Mouse (Mus musculus) activated CD4-positive, CD25-positive, alpha-beta regulatory T cell, adult 4 months (primary cell): ENCODE measurements around the gene Dnajb12. TPM values are rescaled to one million over a fixed set of nuclear protein-coding genes. Genes with fewer than 3 reads are reported as not detected.
A peak's percentile ranks its signal among the peaks of the same experiment; 100 is the strongest.

Experiments used
- ATAC-seq: one replicate; pipeline ENCODE4 v1.8.0; 2017
- polyA plus RNA-seq, 2 experiments: library from polyadenylated mRNA; unstranded; fragments of 100-300 nt; shearing (Covaris generic); gene quantifications; one replicate each; pipeline ENCODE4 v1.2.1; 2017

Gene Dnajb12
- polyA plus RNA-seq, 2 experiments from 2014 or later = 18.4 to 20.7 TPM

GRCm38 (mm10) chr10:59898180-59898778 is 18.9 kb downstream of the Dnajb12 start:
- ATAC-seq = no peak

GRCm38 (mm10) chr10:59898935-59899334 is 19.6 kb downstream of the Dnajb12 start:
- no peak for ATAC-seq

DNA sequence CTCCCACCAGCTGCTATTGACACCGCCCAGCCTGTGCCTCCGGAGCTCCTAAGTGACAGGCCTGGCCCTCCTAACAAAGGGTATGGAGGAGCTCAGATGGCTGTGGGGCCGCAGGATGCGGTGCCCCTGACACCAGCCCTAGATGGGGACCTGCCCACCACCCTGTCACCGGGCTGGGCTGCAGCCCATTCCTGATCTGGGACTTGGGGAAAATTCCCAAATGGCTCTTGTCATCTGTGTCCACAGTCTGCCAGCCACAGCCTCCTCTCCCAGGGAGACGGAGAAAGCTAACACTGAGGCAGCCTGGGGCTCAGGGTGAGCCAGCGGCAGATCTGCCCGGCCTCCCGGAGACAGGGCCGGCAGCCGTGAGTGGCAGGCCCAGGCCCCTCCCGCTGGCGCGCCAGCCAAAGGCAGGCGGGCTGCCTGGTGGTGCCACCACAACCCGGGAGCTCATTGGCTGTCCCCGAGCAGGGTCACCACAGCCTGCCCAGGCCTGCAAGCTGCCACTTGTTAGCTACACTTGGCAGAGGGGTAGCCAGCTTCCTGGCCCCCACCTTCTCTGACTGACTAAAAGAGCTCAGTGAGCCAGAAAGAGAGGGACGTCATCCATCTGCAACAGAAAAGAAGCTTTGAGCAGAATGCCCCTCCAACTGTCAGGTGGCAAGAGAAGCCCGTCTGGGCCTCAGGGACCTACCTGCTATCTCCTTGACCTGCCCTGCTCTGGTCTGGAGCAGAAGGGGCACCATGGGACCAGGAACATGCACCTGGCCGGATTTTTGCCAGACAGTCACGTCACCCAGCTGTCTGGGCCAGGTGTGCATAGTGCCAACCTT is 20.2 kb downstream of the Dnajb12 start:
- ATAC-seq = peak; percentile 80

DNA sequence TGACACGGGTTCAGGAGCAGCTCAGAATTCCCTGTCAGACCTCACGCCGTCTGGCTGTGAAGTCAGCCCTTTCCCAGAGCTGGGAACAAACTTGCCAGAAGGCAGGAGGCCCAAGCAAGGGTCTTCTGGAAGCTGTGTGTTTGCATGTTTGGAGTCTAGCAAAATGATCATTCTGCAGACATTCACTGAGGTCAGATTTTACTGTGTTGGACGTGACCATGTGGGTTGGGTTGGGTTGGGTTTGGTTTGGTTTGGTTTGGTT is 20.7 kb downstream of the Dnajb12 start:
- no peak for ATAC-seq

DNA sequence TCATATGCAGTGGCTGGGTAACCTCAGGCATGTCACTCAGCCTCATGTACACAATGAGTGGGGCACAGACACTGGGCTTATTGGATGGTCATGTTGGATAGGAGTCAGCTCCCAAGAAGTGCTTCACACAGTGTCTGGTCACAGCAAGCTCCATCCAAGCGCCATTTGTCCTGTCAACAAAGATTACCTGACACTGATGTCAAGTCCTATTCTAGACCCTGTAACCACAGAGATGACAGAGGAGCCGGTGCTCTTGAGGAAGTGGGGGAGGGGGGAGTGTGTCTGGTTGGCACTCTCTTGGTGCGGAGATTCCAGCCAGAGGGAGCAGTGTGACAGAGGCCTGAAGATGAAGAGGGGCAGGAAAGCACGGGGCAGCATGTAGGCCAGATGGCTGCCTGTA is 21.6 kb downstream of the Dnajb12 start:
- peak; percentile 3 for ATAC-seq

GRCm38 (mm10) chr10:59901463-59901862 is 22.1 kb downstream of the Dnajb12 start:
- no peak for ATAC-seq

- no peak for ATAC-seq
Measured at GRCm38 (mm10) chr10:59901986-59902605, 22.7 kb downstream of the Dnajb12 start.

- ATAC-seq = no peak
Measured at GRCm38 (mm10) chr10:59902606-59902990, 23.2 kb downstream of the Dnajb12 start.

- ATAC-seq = no peak
Measured at GRCm38 (mm10) chr10:59903170-59903569, 23.8 kb downstream of the Dnajb12 start.

DNA sequence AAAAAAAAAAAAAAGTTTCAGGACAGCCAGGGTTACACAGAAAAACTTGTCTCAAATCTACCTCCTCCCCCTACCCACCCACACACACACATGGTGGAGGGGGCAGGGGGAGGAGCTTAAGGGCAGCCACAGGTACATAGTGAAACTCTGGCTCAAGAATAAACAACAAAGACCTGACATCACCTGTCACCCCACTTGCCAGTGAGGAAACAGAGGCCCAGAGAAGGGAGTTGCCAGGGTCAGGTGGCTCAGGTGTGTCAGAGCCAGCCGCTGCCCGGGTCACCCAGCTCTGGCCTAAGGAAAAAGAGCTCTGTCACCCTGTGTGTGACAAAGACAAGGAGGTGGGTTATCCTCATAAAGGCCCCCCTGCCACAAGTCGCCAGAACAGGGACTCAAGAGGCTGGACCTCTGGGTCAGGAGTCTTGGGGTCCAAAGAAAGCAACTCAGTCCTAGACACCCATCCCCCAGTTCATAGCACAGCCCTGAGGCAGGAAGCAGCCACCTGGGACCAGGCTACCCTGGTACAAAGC is 27.8 kb downstream of the Dnajb12 start:
- ATAC-seq = peak; percentile 52

DNA sequence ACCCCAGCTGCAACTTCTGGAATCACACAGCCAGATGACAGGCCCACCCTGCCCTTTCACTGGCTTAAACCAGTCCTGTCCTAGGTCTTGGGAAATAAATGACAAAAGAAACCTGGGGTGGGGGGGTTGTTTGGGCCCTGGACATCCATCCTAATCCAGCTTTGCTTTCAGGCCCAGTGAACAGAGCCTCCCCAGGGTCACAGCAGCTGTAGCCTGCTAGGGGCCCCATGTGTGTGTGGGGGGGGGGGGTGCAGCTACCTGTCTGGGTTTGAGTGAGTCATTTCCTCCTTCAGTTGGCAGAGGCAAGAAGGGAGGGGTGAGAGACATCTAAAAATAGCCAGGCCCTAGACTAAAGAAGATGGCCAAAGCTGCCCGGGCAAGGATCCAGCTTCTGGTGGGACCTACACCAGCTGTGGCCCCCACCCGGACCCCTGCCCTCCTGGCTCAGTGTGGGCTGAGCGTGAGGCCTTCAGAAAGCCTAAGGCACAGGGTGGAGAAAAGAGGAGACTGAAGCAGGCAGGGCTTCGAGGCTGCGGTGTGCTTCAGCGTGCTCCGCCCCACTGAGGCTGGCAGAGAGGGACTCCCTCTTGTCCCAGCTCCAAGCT is 28.4 kb downstream of the Dnajb12 start:
- ATAC-seq = peak; percentile 56

- ATAC-seq = no peak
Measured at GRCm38 (mm10) chr10:59908776-59909315, 29.5 kb downstream of the Dnajb12 start.

DNA sequence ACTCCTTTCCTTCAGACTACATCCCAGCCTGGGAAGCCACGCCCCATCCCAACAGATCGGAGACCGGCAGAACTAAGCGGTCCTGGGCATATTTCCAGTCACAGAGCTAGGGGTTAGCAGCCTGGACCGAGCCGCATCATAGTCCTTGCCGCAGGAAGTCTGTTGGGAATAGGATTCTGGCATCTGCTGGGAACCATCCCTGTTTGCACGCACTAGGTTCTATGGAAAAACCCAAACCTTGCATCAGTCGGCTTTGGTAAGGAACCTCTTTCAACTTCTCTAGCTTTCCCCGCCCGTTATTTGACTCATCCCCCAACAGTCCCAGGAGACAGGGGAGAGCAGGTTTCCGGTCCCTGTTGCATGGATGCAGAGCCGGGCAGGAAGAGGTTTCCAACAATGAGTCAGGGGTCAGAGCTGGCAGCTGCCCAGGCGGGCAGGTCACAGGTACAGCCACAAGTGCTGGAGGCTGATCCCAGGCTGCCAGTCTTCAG is 30.0 kb downstream of the Dnajb12 start:
- no peak for ATAC-seq

DNA sequence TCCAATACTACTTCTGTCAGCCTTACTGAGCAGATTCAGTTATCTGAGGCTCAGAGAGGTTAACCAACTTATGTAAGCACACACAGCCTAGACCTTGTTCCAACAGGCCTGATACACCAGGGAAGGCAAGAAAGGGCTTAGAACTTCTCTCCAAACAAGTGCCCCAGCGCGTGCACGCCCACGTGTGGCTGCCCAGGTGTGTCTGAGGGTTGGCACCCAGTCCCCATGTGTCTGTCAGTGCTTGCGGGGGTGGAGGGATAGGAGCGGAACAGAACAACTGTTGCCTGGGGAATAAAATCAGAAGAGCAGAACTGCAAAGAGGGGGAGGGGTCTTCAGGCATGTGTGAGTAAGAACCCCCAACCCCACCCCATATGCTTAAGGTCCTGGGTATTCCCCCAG is 31.7 kb downstream of the Dnajb12 start:
- peak; percentile 48 for ATAC-seq

DNA sequence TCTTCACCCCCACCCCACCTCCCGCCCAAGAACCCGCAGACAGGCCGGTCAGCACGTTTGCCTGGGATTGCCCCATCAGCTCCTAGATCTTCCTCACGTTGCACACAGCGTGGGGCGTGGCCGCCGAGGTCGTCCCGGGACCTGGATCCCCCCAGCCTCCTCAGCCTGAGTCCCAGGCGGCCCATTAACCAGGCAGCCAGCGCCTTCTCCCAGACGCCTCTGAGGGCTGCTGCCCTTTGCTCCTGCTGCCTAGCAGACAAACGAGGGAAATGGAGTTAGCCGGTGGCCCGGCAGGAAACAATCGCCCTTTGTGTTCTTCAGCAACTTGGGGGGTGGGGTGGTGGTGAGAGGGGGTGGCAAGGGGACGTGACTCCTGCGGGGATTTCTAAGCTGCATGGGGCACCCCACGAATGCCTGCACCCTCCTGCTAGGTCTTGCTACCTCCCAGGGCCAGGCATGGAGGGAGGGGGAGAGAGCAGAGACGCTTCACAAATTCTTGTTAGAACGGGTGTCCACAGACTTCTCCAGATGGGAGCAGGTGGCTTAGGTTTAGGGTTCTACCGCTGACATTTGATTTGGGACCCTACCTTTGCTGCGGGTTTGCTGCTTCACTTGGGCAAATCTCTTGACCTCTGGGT is 32.3 kb downstream of the Dnajb12 start:
- ATAC-seq = no peak

GRCm38 (mm10) chr10:59915196-59915962 is 36.0 kb downstream of the Dnajb12 start:
- no peak for ATAC-seq

GRCm38 (mm10) chr10:59916159-59916558 is 36.8 kb downstream of the Dnajb12 start:
- ATAC-seq = no peak

- ATAC-seq = no peak
Measured at GRCm38 (mm10) chr10:59916649-59917048, 37.3 kb downstream of the Dnajb12 start.

DNA sequence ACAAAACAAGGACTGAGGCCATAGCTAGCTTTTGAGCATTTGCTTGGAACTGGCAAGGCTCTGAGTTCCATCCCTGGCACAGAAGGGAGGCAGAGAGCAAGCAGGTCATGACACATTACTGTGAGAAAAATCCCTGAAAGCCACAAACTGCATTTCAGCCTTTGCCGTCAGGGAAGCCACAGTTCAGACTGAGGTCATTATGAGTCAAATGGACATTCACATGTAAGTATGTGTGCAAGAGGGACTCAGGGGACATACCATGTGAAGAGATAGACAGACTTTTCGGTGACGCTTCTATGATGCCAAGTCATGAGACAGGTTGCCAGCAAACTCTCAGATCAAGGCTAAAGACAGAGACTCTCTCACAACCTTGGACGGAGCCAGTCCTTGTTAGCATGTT is 38.8 kb downstream of the Dnajb12 start:
- ATAC-seq = no peak

DNA sequence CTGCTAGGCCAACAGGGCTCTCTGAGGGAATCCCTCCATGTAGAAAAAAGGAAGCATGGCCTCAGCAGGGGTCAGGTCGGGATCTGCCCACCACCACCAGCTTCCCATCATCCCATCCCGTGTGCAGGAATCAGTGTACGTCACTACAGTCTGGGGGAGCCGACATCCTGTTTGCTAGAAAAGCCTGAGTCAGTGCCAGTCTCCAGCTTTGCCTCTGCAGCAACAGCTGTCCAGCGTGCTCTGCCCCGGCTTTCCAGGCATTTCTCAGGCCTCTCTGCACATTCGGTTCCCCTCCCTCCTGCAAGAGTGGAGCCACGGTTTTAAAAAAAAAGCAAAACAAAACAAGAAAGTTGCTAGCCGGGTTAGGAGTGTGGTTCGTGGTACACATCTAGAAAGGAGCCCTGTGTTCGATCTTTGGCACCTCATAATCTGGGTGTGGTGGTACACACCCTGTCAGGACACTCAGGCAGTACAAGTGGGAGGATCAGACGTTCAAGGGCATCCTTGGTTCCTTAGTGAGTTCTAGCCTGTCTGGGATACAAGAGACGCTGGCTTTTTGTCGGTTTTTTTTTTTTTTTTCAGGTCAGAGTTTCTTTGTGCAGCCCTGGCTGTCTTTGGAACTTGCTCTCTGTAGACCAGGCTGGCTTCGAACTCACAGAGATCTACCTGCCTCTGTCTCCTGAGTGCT is 40.3 kb downstream of the Dnajb12 start:
- no peak for ATAC-seq

GRCm38 (mm10) chr10:59920485-59920809 is 41.1 kb downstream of the Dnajb12 start:
- ATAC-seq = peak; percentile 5
